9 mouse cellular contexts compared by ENCODE assay signal in the genomic region with DNA sequence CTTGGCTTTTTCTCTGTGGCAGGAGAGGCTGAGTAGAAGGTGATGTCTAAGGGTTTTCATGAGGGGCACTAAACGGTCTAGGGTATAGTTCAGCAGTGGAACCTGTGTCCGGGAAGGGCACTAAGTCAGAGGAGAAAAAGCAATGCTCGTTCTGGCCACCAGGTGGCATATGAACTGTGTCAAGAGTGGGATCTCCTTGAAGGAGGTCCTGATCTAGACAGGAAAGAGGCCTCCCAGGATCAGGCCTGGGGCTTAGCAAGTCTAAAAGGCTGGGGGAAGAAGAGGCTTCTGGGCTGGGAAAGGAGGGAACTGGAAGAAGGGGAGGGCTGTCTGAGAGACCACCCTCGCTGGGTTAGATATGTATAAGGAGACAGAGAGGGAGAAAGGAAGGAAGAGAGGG. TPM values are rescaled to one million over a fixed set of nuclear protein-coding genes. Genes with fewer than 3 reads are reported as not detected.
DNase-seq lines count a peak whose midpoint lies in the region; ATAC-seq lines count a peak whose summit lies in the region.
"Had no signal": no experiment of that assay in that cellular context is flagged by ENCODE, and none has a peak within 500 bp of the region (broad histone marks: within the 10 kb centered on the region; RNA-seq: fewer than 3 reads in every experiment).

No protein-coding gene starts in this region.

- no peak overlapping the region for H3K4me2 ChIP-seq in heart, embryonic 11.5 days
- no peak overlapping the region for H3K4me2 ChIP-seq in liver, embryonic 13.5 days
- H3K4me2 ChIP-seq in neural tube, embryonic 13.5 days, result no peak overlapping the region

- H3K27me3 ChIP-seq in heart, embryonic 11.5 days (ENCODE audit: control insufficient read depth, insufficient read depth, low read length), result peaks cover 61% of the 10 kb centered on the region
- peaks cover 60% of the 10 kb centered on the region for H3K27me3 ChIP-seq in liver, embryonic 13.5 days
- H3K27me3 ChIP-seq in neural tube, embryonic 13.5 days, result no peaks in the 10 kb centered on the region

- no peak overlapping the region for H3K27ac ChIP-seq in heart, embryonic 11.5 days (ENCODE audit: low read depth, low read length)
- no peak overlapping the region for H3K27ac ChIP-seq in liver, embryonic 13.5 days
- peak overlapping the region; percentile 46 for H3K27ac ChIP-seq in neural tube, embryonic 13.5 days (replicated peaks)

- no peaks in the 10 kb centered on the region for H3K4me1 ChIP-seq in heart, embryonic 11.5 days (ENCODE audit: control insufficient read depth, insufficient read depth, low read length)
- no peaks in the 10 kb centered on the region for H3K4me1 ChIP-seq in liver, embryonic 13.5 days (replicated peaks)
- H3K4me1 ChIP-seq in neural tube, embryonic 13.5 days (replicated peaks), result peaks cover 71% of the 10 kb centered on the region

- 14% methylated on average over 4 of the region's 4 CpGs for WGBS in heart, embryonic 11.5 days (ENCODE audit: insufficient replicate concordance)
- 11% methylated on average over 4 of the region's 4 CpGs for WGBS in liver, embryonic 13.5 days (ENCODE audit: insufficient replicate concordance)
- whole genome bisulfite sequencing in neural tube, embryonic 13.5 days, result 11% methylated on average over 4 of the region's 4 CpGs

- ATAC-seq in heart, embryonic 11.5 days (replicated peaks; ENCODE audit: insufficient number of reproducible peaks, low FRiP score, low TSS enrichment), result 0 out of 2 replicates have a peak, but pooled peaks have one; percentile 36
- no peak for ATAC-seq in liver, embryonic 13.5 days (ENCODE audit: low read depth)
- ATAC-seq in neural tube, embryonic 13.5 days (ENCODE audit: low read depth), result peak; percentile 41

- no peaks in the 10 kb centered on the region for H3K36me3 ChIP-seq in heart, embryonic 11.5 days (ENCODE audit: control insufficient read depth, insufficient read depth, low read length)
- no peaks in the 10 kb centered on the region for H3K36me3 ChIP-seq in liver, embryonic 13.5 days
- H3K36me3 ChIP-seq in neural tube, embryonic 13.5 days, result no peaks in the 10 kb centered on the region

- DNase-seq in B cell, adult 2 months, result peak; percentile 19 to 30
- DNase-seq in adrenal gland, postnatal 25 days, result peak; percentile 76
- peak; percentile 83 for DNase-seq in embryo, embryonic 9.5 days (ENCODE audit: extremely low spot score)
- peak; percentile 91 for DNase-seq in kidney, postnatal 10 days
- peak; percentile 44 for DNase-seq in liver, embryonic 13.5 days
- DNase-seq in thymus, postnatal 0 days (ENCODE audit: low spot score), result peak; percentile 54

- no peak overlapping the region for H3K9ac ChIP-seq in heart, embryonic 11.5 days (ENCODE audit: low read depth, low read length)
- H3K9ac ChIP-seq in liver, embryonic 13.5 days, result no peak overlapping the region
- H3K9ac ChIP-seq in neural tube, embryonic 13.5 days, result no peak overlapping the region

- no peaks in the 10 kb centered on the region for H3K9me3 ChIP-seq in heart, embryonic 11.5 days (replicated peaks; ENCODE audit: control insufficient read depth, low read length)
- H3K9me3 ChIP-seq in liver, embryonic 13.5 days (replicated peaks), result no peaks in the 10 kb centered on the region
- no peaks in the 10 kb centered on the region for H3K9me3 ChIP-seq in neural tube, embryonic 13.5 days

- no peak overlapping the region for H3K4me3 ChIP-seq in heart, embryonic 11.5 days (ENCODE audit: low read depth, low read length)
- no peak overlapping the region for H3K4me3 ChIP-seq in liver, embryonic 13.5 days (replicated peaks)
- H3K4me3 ChIP-seq in neural tube, embryonic 13.5 days, result no peak overlapping the region
- H3K4me3 ChIP-seq: erythroblast, embryonic 14.5 days had no signal

RNA-seq across cellular contexts. Expression of a gene that starts 16.4 kb away (rescaled TPM):
- not detected in 2 replicates for total RNA-seq in adrenal gland, postnatal 25 days (2021)
- not detected in 2 replicates for polyA plus RNA-seq in heart, embryonic 11.5 days (2014; fragmentation: Nextera tagmentation; extraction: Ambion mirVana)
- 0.06 and 0.08 TPM in 2 replicates for polyA plus RNA-seq in liver, embryonic 13.5 days (2015; fragmentation: Nextera tagmentation; extraction: Ambion mirVana)
- polyA plus RNA-seq in neural tube, embryonic 13.5 days (2015; fragmentation: Nextera tagmentation; extraction: Ambion mirVana), result not detected in 2 replicates
- 0.10 TPM in 2 replicates for polyA plus RNA-seq in thymus, postnatal 0 days (2015; fragmentation: Nextera tagmentation; extraction: Ambion mirVana)
- polyA plus RNA-seq: erythroblast, embryonic 14.5 days had no signal

RNA-seq across cellular contexts. Expression of a gene that starts 56.2 kb away (rescaled TPM):
- total RNA-seq in adrenal gland, postnatal 25 days (2021), result 34.6 and 48.9 TPM in 2 replicates
- 2.1 and 3.7 TPM in 2 replicates for polyA plus RNA-seq in heart, embryonic 11.5 days (2014; fragmentation: Nextera tagmentation; extraction: Ambion mirVana)
- polyA plus RNA-seq in liver, embryonic 13.5 days (2015; fragmentation: Nextera tagmentation; extraction: Ambion mirVana), result 41.7 and 45.2 TPM in 2 replicates
- 4.7 and 5.5 TPM in 2 replicates for polyA plus RNA-seq in neural tube, embryonic 13.5 days (2015; fragmentation: Nextera tagmentation; extraction: Ambion mirVana)
- 45.1 and 51.8 TPM in 2 replicates for polyA plus RNA-seq in thymus, postnatal 0 days (2015; fragmentation: Nextera tagmentation; extraction: Ambion mirVana)

RNA-seq across cellular contexts. Expression of a gene that starts 59.3 kb away (rescaled TPM):
- 28.9 and 37.9 TPM in 2 replicates for total RNA-seq in adrenal gland, postnatal 25 days (2021)
- 2.6 and 3.1 TPM in 2 replicates for polyA plus RNA-seq in heart, embryonic 11.5 days (2014; fragmentation: Nextera tagmentation; extraction: Ambion mirVana)
- 0.12 and 0.15 TPM in 2 replicates for polyA plus RNA-seq in liver, embryonic 13.5 days (2015; fragmentation: Nextera tagmentation; extraction: Ambion mirVana)
- polyA plus RNA-seq in neural tube, embryonic 13.5 days (2015; fragmentation: Nextera tagmentation; extraction: Ambion mirVana), result 40.5 and 43.9 TPM in 2 replicates
- 0.40 and 0.44 TPM in 2 replicates for polyA plus RNA-seq in thymus, postnatal 0 days (2015; fragmentation: Nextera tagmentation; extraction: Ambion mirVana)
- polyA plus RNA-seq: erythroblast, embryonic 14.5 days had no signal

Comparison
In these comparisons a context has a peak if more than half of its experiments do, and no peak if none do; other contexts are left out.
1. DNase-seq: peak in every context shown above with its lines; median percentile 91 in kidney, postnatal 10 days; 83 in embryo, embryonic 9.5 days; 76 in adrenal gland, postnatal 25 days; 54 in thymus, postnatal 0 days; 44 in liver, embryonic 13.5 days; 24 in B cell, adult 2 months.
2. RNA of a gene that starts 59.3 kb away (polyA plus RNA-seq): 40.5 to 43.9 TPM in neural tube, embryonic 13.5 days; 2.6 to 3.1 TPM in heart, embryonic 11.5 days, 0.40 to 0.44 TPM in thymus, postnatal 0 days and 0.12 to 0.15 TPM in liver, embryonic 13.5 days; every median in the first group is over 10 times any median in the second.